Mouse (Mus musculus): ENCODE measurements around the gene She. TPM values are rescaled to one million over a fixed set of nuclear protein-coding genes. Genes with fewer than 3 reads are reported as not detected.
"Not testable (repeated sequence)": the region's sequence is repeated elsewhere in the genome, so short reads cannot be mapped to it uniquely, and the experiment has no call there.

She gene
- total and polyA plus RNA-seq, 3 experiments = not detected

DNA sequence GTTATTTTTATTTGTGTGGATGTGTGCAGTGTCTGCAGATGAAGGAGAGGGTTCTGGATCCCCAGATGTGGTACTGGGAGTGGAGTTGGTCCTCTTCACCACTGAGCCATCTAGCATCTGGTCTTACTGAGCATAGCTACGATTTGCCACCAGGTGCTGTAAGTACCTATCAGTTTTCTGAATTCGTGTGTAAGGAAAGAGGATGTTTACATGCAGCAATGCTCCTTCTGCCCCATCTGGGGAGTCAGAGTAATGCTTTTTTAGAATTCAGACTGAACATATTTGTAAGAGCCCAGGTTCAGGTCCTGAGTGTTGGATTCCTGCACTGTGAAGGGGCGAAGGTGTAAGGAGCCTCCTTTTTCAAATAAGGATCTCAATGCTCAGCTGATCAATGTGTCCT lies 28.8 kb downstream of the She start:
- Histone ChIP-seq H3K9me3 (replicated peaks) (peaks cover 3% of the 10 kb centered on the region; the same call in 1 of the 2 replicates), H3K27me3 (ENCODE audit: insufficient read depth, low read length) (peaks cover 17% of the 10 kb centered on the region), H3K4me1 (ENCODE audit: insufficient read depth, low read depth, low read length) (no peaks in the 10 kb centered on the region), H3K36me3 (replicated peaks) (no peaks in the 10 kb centered on the region), H3K4me3 (ENCODE audit: low read depth, low read length) (no peak overlapping the region)
- no peak for DNase-seq (ENCODE audit: low spot score)
- TF ChIP-seq CTCF (IDR thresholded peaks at IDR 0.05; ENCODE audit: low read depth, low read length) = no peak
- no peak for TF ChIP-seq POLR2AphosphoS5 (IDR thresholded peaks at IDR 0.05; ENCODE audit: insufficient replicate concordance, low read depth, low read length)
- TF ChIP-seq GATA1 (IDR thresholded peaks at IDR 0.05; ENCODE audit: borderline replicate concordance, low read length) = no peak
- TF ChIP-seq TAL1 (conservative IDR thresholded peaks at IDR 0.05; ENCODE audit: low read depth, low read length) = no peak
- no peak for TF ChIP-seq GATA2 (IDR thresholded peaks at IDR 0.05; ENCODE audit: borderline replicate concordance, low read depth, low read length)
- ATAC-seq (ENCODE audit: extremely low read depth, insufficient number of reproducible peaks, low FRiP score, poor library complexity, severe bottlenecking) = no peak

DNA sequence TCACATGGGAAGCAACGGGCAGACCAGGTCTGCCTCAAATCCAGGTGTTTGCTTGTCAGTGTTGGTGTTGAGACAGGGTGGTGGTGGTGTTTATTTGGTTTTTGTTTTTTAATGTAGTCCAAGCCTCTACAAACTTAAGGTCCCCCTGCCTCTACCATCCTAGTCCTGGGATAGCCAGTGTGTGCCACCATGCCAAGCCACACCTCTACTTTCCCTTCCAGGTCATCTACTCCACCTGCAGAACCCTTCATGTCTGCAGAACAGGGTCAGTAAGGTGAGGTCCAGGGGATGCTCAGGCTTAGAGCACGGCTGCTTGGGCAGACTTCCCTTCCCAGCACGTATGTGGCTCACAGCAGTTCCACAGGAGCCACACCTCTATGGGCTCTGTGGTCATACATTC lies 29.2 kb downstream of the She start:
- H3K4me1 ChIP-seq (ENCODE audit: insufficient read depth, low read depth, low read length) = no peaks in the 10 kb centered on the region
- DNase-seq (ENCODE audit: low spot score) = no peak
- H3K36me3 ChIP-seq (replicated peaks) = no peaks in the 10 kb centered on the region
- TF ChIP-seq CTCF (IDR thresholded peaks at IDR 0.05; ENCODE audit: low read depth, low read length) (no peak), POLR2AphosphoS5 (IDR thresholded peaks at IDR 0.05; ENCODE audit: insufficient replicate concordance, low read depth, low read length) (no peak), TAL1 (conservative IDR thresholded peaks at IDR 0.05; ENCODE audit: low read depth, low read length) (no peak), GATA1 (IDR thresholded peaks at IDR 0.05; ENCODE audit: borderline replicate concordance, low read length) (no peak), GATA2 (IDR thresholded peaks at IDR 0.05; ENCODE audit: borderline replicate concordance, low read depth, low read length) (no peak)
- no peak overlapping the region for H3K4me3 ChIP-seq (ENCODE audit: low read depth, low read length)
- ATAC-seq (ENCODE audit: extremely low read depth, insufficient number of reproducible peaks, low FRiP score, poor library complexity, severe bottlenecking) = no peak
- peaks cover 20% of the 10 kb centered on the region for H3K27me3 ChIP-seq (ENCODE audit: insufficient read depth, low read length)
- peaks cover 3% of the 10 kb centered on the region; the same call in 1 of the 2 replicates for H3K9me3 ChIP-seq (replicated peaks)

DNA sequence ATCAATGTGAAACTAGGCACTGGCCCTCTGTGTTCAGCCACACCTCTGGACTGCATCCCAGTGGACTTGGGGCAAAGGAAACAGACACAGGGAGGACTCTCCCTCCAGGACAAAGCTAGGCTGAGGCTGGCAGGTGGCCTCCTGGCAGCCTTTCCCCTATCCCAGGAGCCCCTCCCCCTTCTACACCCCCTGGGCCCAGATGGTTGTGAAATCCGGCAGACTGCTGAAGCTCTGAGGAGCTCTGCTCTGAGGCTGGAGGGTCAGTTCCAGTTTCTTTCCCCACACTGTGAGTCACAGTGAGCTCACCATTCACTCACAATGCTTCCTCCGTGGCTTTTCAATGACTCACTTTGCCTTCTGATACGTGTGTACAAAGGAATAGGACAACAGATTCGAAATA lies 29.9 kb downstream of the She start:
- TF ChIP-seq POLR2AphosphoS5 (IDR thresholded peaks at IDR 0.05; ENCODE audit: insufficient replicate concordance, low read depth, low read length) (no peak), GATA2 (IDR thresholded peaks at IDR 0.05; ENCODE audit: borderline replicate concordance, low read depth, low read length) (no peak), GATA1 (IDR thresholded peaks at IDR 0.05; ENCODE audit: borderline replicate concordance, low read length) (no peak), TAL1 (conservative IDR thresholded peaks at IDR 0.05; ENCODE audit: low read depth, low read length) (no peak), CTCF (IDR thresholded peaks at IDR 0.05; ENCODE audit: low read depth, low read length) (no peak)
- no peaks in the 10 kb centered on the region for H3K36me3 ChIP-seq (replicated peaks)
- peaks cover 3% of the 10 kb centered on the region; the same call in 1 of the 2 replicates for H3K9me3 ChIP-seq (replicated peaks)
- no peak for DNase-seq (ENCODE audit: low spot score)
- peaks cover 22% of the 10 kb centered on the region for H3K27me3 ChIP-seq (ENCODE audit: insufficient read depth, low read length)
- H3K4me3 ChIP-seq (ENCODE audit: low read depth, low read length) = no peak overlapping the region
- ATAC-seq (ENCODE audit: extremely low read depth, insufficient number of reproducible peaks, low FRiP score, poor library complexity, severe bottlenecking) = no peak
- no peaks in the 10 kb centered on the region for H3K4me1 ChIP-seq (ENCODE audit: insufficient read depth, low read depth, low read length)

DNA sequence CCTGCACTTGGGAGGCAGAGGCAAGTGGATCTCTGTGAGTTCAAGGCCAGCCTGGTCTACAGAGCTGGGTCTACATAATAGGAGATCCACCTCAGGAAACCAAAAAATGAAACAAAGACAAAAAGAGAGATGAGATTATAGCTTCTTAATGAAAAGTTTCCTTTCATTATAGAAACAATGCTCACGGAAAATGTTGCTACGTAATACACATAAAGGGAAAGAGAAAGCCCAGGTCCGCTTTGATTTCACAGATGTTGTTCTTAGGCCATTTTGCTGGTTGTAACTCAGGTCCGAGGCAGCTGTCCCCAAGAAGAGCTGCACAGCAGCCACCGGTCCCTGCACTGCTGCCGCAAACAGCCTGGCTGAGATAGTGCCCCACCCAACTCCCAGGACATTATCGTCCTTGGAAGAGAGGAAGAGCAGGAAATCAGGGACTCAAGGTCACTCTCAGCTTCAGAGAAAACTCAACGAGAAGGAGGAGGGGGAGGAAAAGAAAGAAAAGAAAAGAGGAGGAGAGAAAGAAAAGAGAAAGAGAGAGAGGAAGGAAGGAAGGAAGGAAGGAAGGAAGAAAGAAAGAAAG lies 31.1 kb downstream of the She start:
- no peaks in the 10 kb centered on the region for H3K36me3 ChIP-seq (replicated peaks)
- no peak overlapping the region for H3K4me3 ChIP-seq (ENCODE audit: low read depth, low read length)
- DNase-seq (ENCODE audit: low spot score) (no peak), ATAC-seq (ENCODE audit: extremely low read depth, insufficient number of reproducible peaks, low FRiP score, poor library complexity, severe bottlenecking) (no peak)
- TF ChIP-seq CTCF (IDR thresholded peaks at IDR 0.05; ENCODE audit: low read depth, low read length) (no peak), GATA2 (IDR thresholded peaks at IDR 0.05; ENCODE audit: borderline replicate concordance, low read depth, low read length) (no peak), POLR2AphosphoS5 (IDR thresholded peaks at IDR 0.05; ENCODE audit: insufficient replicate concordance, low read depth, low read length) (no peak), GATA1 (IDR thresholded peaks at IDR 0.05; ENCODE audit: borderline replicate concordance, low read length) (no peak), TAL1 (conservative IDR thresholded peaks at IDR 0.05; ENCODE audit: low read depth, low read length) (no peak)
- peaks cover 22% of the 10 kb centered on the region for H3K27me3 ChIP-seq (ENCODE audit: insufficient read depth, low read length)
- H3K9me3 ChIP-seq (replicated peaks) = peaks cover 2% of the 10 kb centered on the region; the same call in 1 of the 2 replicates
- H3K4me1 ChIP-seq (ENCODE audit: insufficient read depth, low read depth, low read length) = no peaks in the 10 kb centered on the region

DNA sequence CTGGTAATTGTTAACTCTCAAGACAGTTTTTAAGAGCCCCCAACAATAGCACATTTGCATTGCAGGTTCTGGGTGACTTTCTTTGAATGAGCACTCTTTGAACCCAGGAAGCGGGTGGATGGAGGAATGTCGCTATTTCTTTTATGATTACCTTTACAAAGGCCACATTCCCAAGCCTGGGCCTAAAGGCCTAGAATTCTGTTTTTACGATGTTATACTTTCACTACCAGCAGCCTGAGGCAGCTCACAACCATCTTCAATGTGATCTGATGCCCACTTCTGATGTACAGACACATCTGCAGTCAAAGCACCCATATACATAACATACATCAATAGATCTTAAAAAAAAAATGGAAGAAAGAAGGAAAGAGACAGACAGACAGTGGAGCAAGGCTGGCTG lies 32.1 kb downstream of the She start:
- not testable (repeated sequence) for H3K36me3 ChIP-seq (replicated peaks); DNase-seq (ENCODE audit: low spot score); H3K4me1 ChIP-seq (ENCODE audit: insufficient read depth, low read depth, low read length); ATAC-seq (ENCODE audit: extremely low read depth, insufficient number of reproducible peaks, low FRiP score, poor library complexity, severe bottlenecking); H3K9me3 ChIP-seq (replicated peaks); H3K4me3 ChIP-seq (ENCODE audit: low read depth, low read length)
- H3K27me3 ChIP-seq (ENCODE audit: insufficient read depth, low read length) = peaks cover 22% of the 10 kb centered on the region

DNA sequence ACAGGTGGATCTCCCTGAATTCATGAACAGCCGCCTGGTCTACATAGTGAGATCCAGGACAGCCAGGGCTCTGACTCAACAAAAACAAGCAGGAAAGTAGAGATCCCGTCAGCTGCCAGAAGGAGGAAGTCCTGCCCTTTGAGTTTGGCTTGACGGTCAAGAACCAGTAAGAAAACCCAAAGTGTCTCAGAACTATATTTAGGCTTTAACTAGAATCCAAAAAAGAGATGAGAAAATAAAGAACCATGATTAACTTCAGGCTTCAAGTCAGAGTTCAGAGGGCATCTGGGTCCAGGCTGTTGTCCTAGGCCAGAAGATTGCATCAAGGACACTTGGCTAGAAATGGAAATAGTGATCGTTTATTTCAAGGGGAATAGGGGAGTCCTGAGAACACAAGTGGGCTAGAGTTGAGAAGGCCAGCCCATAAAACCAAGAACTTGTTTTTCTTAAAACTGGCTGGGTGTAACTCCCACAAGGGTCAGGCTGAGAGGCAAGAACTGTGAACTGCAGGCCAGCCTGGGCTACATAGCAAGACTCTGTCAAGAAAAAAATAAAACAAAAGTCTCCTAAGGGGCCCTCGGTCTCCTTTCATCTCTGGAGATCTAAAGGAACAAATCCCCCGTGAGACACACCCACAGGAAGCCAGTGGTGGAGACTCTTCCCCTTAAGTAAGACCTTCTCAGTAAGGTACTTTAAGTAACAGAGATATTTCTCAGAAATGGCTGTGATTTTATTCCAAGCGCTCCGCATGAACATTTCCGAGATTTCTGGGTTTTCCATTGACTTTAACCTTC lies 32.7 kb downstream of the She start:
- no peak for DNase-seq (ENCODE audit: low spot score)
- Histone ChIP-seq H3K9me3 (replicated peaks) (no peaks in the 10 kb centered on the region), H3K36me3 (replicated peaks) (no peaks in the 10 kb centered on the region), H3K27me3 (ENCODE audit: insufficient read depth, low read length) (peaks cover 20% of the 10 kb centered on the region), H3K4me3 (ENCODE audit: low read depth, low read length) (no peak overlapping the region), H3K4me1 (ENCODE audit: insufficient read depth, low read depth, low read length) (no peaks in the 10 kb centered on the region)
- TF ChIP-seq GATA2 (IDR thresholded peaks at IDR 0.05; ENCODE audit: borderline replicate concordance, low read depth, low read length) = no peak
- no peak for TF ChIP-seq TAL1 (conservative IDR thresholded peaks at IDR 0.05; ENCODE audit: low read depth, low read length)
- TF ChIP-seq GATA1 (IDR thresholded peaks at IDR 0.05; ENCODE audit: borderline replicate concordance, low read length) = no peak
- TF ChIP-seq CTCF (IDR thresholded peaks at IDR 0.05; ENCODE audit: low read depth, low read length) = no peak
- no peak for TF ChIP-seq POLR2AphosphoS5 (IDR thresholded peaks at IDR 0.05; ENCODE audit: insufficient replicate concordance, low read depth, low read length)
- no peak for ATAC-seq (ENCODE audit: extremely low read depth, insufficient number of reproducible peaks, low FRiP score, poor library complexity, severe bottlenecking)

All from G1E (cell line).